Mouse (Mus musculus) liver, embryonic 14.5 days (tissue): ENCODE measurements around the gene Luzp1.

Experiments
- CTCF ChIP-seq: IDR thresholded peaks from 2 replicates; pipeline ENCODE4 v1.5.1; 2016; ENCODE audit warnings: antibody characterized with exemption, low read depth, control low read depth
- EP300 ChIP-seq: IDR thresholded peaks from 2 replicates; pipeline ENCODE4 v1.6.1; 2016; ENCODE audit warnings: antibody characterized with exemption, low read depth

- TF ChIP-seq CTCF (no peak), EP300 (no peak)
Measured at GRCm38 (mm10) chr4:136450271-136450670, 19.3 kb upstream of the Luzp1 start.
